Mouse (Mus musculus) heart, embryonic 11.5 days (tissue): ENCODE measurements around the gene Col4a1. TPM values are rescaled to one million over a fixed set of nuclear protein-coding genes. Genes with fewer than 3 reads are reported as not detected.

Source experiments
- ATAC-seq: fragments of 200-750 bp; cut with Nextera tagmentation; replicated peaks from 2 replicates; pipeline ENCODE4 v1.8.0; 2017; ENCODE audit warnings: moderate library complexity; ENCODE audit not compliant: insufficient number of reproducible peaks, low FRiP score, low TSS enrichment
- H3K27ac ChIP-seq: fragments of 300-500 bp; sonication (generic); 2 replicates; pipeline ENCODE4 v1.5.1; 2014; ENCODE audit warnings: mild to moderate bottlenecking, low read depth, low read length
- H3K27me3 ChIP-seq: fragments of 300-500 bp; sonication (generic); 2 replicates; pipeline ENCODE4 v1.6.1; 2014; ENCODE audit warnings: mild to moderate bottlenecking, low read length, mixed read lengths; ENCODE audit not compliant: control insufficient read depth, insufficient read depth
- H3K36me3 ChIP-seq: fragments of 300-500 bp; sonication (generic); 2 replicates; pipeline ENCODE4 v1.6.1; 2014; ENCODE audit warnings: mild to moderate bottlenecking, low read length, moderate library complexity, mixed read lengths; ENCODE audit not compliant: control insufficient read depth, insufficient read depth
- H3K4me1 ChIP-seq: fragments of 300-500 bp; sonication (generic); 2 replicates; pipeline ENCODE4 v1.6.1; 2014; ENCODE audit warnings: low read length; ENCODE audit not compliant: control insufficient read depth, insufficient read depth
- H3K4me2 ChIP-seq: fragments of 300-500 bp; sonication (generic); 2 replicates; pipeline ENCODE4 v1.6.1; 2014; ENCODE audit warnings: mild to moderate bottlenecking, moderate library complexity
- H3K4me3 ChIP-seq: fragments of 300-500 bp; sonication (generic); 2 replicates; pipeline ENCODE4 v1.5.1; 2014; ENCODE audit warnings: low read depth, low read length
- H3K9ac ChIP-seq: fragments of 300-500 bp; sonication (generic); 2 replicates; pipeline ENCODE4 v1.6.1; 2014; ENCODE audit warnings: mild to moderate bottlenecking, low read depth, low read length, moderate library complexity
- H3K9me3 ChIP-seq: fragments of 300-500 bp; sonication (generic); replicated peaks from 2 replicates; pipeline ENCODE4 v1.6.1; 2016; ENCODE audit warnings: low read length; ENCODE audit not compliant: control insufficient read depth
- WGBS: fragments of 180-500 bp; shearing (Covaris S2); extraction: QIAGEN DNeasy Blood & Tissue Kit; methylation state at CpG from one replicate; pipeline ENCODE4 v1.1.7; 2014; ENCODE audit not compliant: insufficient replicate concordance; 5-methylcytosine and 5-hydroxymethylcytosine counted together
- polyA plus RNA-seq: library from polyadenylated mRNA; unstranded; fragments of >200 nt; fragmentation: Nextera tagmentation; extraction: Ambion mirVana; gene quantifications from 2 replicates; pipeline ENCODE4 v1.2.1, GENCODE M21; 2014

The Col4a1 gene
- polyA plus RNA-seq, 1 experiment from 2014 or later, result 150 TPM

DNA sequence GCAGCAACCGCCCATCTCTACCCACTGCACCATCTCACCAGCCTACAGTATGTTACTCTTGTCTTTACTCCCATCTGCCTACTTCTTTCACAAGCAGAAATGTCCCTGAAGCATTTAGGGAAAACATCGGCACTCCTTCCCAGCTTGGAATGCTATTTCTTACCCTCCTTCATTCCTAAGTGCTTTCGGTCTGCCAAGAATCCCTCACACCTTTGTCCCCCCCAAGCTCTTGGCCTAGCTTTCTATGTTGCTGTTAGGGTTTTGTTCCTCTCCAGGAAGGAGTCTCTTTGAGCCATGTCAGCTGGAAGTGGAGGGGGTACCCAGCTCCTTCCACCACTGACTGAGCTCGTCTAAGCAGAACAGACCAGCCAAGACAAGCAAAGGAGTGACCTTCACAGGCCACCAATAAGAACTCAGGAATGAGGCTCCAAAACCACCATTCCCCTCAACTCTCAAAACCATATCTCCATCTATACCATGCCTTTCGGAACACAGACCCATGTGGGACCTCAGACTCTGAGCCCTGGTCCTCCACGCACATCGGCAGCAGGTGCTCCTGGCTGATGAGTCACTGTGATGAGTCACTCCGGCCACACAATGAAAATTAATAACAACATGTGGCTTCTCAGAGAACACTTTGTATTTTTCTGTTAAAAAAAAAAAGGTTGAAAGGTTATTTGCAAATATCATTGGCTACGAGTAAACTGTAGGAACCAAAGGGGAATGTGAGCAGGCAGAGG lies 156.9 kb downstream of the Col4a1 start:
- Histone ChIP-seq H3K27me3 (no peaks in the 10 kb centered on the region), H3K9me3 (no peaks in the 10 kb centered on the region), H3K4me1 (no peaks in the 10 kb centered on the region), H3K36me3 (no peaks in the 10 kb centered on the region), H3K27ac (no peak overlapping the region), H3K4me2 (no peak overlapping the region), H3K4me3 (no peak overlapping the region), H3K9ac (no peak overlapping the region)
- ATAC-seq, result no peak
- 85% methylated on average over 9 of the region's 9 CpGs for WGBS

DNA sequence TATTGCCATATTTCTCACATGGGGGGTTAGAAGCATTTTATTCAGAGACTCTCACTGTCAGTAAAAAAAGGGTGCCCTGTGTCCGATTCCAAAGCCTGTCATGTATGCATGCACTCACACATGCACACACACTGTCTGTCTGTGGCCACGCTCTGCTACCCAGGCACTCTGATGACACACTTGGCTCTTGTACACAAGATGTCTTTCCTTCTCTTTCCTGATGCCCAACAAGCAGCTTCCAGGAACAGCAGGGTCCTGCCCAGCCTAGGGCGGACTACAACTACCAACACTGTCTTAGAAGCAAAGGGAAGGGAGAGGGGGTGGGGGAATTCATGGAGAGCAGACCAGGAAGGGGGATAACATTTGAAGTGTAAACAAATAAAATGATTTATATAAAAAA lies 162.4 kb downstream of the Col4a1 start:
- no peak for ATAC-seq
- H3K27ac ChIP-seq, result no peak overlapping the region
- H3K4me1 ChIP-seq, result no peaks in the 10 kb centered on the region
- no peaks in the 10 kb centered on the region for H3K36me3 ChIP-seq
- H3K9ac ChIP-seq, result no peak overlapping the region
- 70% methylated on average over 3 of the region's 3 CpGs for WGBS
- no peaks in the 10 kb centered on the region for H3K27me3 ChIP-seq
- H3K4me3 ChIP-seq, result no peak overlapping the region
- H3K4me2 ChIP-seq, result no peak overlapping the region
- H3K9me3 ChIP-seq, result no peaks in the 10 kb centered on the region

DNA sequence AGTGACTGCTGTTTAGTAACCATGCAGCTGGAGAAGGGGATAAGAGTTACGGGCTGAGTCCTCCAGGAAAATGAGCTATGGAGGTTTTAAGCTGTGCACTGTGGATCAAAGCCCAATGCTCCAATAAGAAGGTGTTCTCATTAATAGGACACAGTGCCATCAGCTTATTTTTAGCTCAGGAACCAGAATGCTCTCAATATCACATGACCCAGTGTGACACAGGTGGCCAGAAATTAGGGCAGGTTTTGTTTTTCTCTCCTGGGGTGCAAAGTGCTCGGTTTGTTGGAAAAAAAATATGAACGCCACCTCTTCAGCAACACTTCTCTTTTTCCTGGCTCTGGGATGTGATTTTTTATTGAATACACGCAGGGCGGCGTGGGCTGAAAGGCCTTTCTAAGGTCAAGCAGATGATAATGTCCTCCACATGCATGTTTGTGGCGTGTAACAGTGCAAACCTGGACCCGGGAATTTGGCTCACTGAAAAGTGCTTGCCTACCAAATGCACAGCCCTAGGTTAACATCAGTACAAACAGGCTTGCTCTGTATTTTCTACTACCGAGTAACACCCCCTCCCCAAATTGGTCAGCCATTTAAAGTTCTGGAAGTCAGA lies 163.3 kb downstream of the Col4a1 start:
- ATAC-seq, result no peak
- WGBS, result 82% methylated on average over 9 of the region's 9 CpGs
- Histone ChIP-seq H3K27me3 (no peaks in the 10 kb centered on the region), H3K4me1 (no peaks in the 10 kb centered on the region), H3K9me3 (no peaks in the 10 kb centered on the region), H3K4me2 (no peak overlapping the region), H3K9ac (no peak overlapping the region), H3K27ac (no peak overlapping the region), H3K4me3 (no peak overlapping the region), H3K36me3 (no peaks in the 10 kb centered on the region)

DNA sequence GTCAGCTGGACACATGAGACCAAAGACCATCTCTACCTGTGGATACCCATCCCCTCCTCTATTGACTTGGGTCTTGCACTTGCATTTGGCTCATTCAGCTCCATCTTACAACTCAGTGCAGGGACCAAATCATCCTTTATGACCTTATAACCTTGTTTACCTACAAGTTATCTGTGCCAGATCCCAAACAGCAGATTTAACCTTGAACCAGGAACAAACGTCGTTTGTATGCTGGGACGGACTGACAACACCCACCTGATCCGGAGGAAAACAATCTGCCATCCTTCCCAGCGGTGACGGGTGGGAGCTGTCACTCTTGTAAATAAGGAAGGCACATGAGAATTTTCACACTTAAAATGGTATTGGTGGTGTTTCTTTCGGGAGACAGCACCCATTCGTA lies 163.8 kb downstream of the Col4a1 start:
- no peak for ATAC-seq
- Histone ChIP-seq H3K9me3 (no peaks in the 10 kb centered on the region), H3K27ac (no peak overlapping the region), H3K9ac (no peak overlapping the region), H3K4me3 (no peak overlapping the region), H3K4me1 (no peaks in the 10 kb centered on the region), H3K27me3 (no peaks in the 10 kb centered on the region), H3K36me3 (no peaks in the 10 kb centered on the region), H3K4me2 (no peak overlapping the region)
- WGBS, result 84% methylated on average over 8 of the region's 8 CpGs

Other genes starting within 250 kb of the Col4a1 start
- gene Col4a2, start within 50 bp of the Col4a1 start, polyA plus RNA-seq, result 40.6 and 51.0 TPM in 2 replicates
- gene Rab20, start 165.9 kb upstream of the Col4a1 start, polyA plus RNA-seq, result 20.9 and 25.4 TPM in 2 replicates
- 72.0 and 75.8 TPM in 2 replicates for gene Naxd, start 184.7 kb upstream of the Col4a1 start, polyA plus RNA-seq
- gene Cars2, start 238.0 kb upstream of the Col4a1 start, polyA plus RNA-seq, result 22.9 and 25.7 TPM in 2 replicates
- gene Ing1, start 242.7 kb upstream of the Col4a1 start, polyA plus RNA-seq, result 29.3 and 29.8 TPM in 2 replicates